Mouse (Mus musculus) cerebellum, adult 2 months (tissue): Measurements from ENCODE around the gene Ppp1r18. TPM values are rescaled to one million over a fixed set of nuclear protein-coding genes. Genes with fewer than 3 reads are reported as not detected.

Experiments used
- DNase-seq, 2 experiments: peaks; one replicate each; pipeline ENCODE4 v3.0.0; 2021
- H3K27ac ChIP-seq: fragments of 200-500 bp; 2 replicates; pipeline ENCODE4 v1.5.1; 2012; ENCODE audit warnings: low read length, control low read depth, inconsistent platforms; ENCODE audit not compliant: insufficient read depth
- H3K27me3 ChIP-seq: fragments of 200-500 bp; 2 replicates; pipeline ENCODE4 v1.6.1; 2012; ENCODE audit warnings: inconsistent platforms, mild to moderate bottlenecking, low read length, moderate library complexity; ENCODE audit not compliant: control insufficient read depth, insufficient read depth
- H3K4me1 ChIP-seq: fragments of 200-500 bp; 2 replicates; pipeline ENCODE4 v1.6.1; 2011; ENCODE audit warnings: low read length; ENCODE audit not compliant: control insufficient read depth, insufficient read depth
- H3K4me3 ChIP-seq: fragments of 200-500 bp; replicated peaks from 2 replicates; pipeline ENCODE3; 2011; ENCODE audit warnings: mild to moderate bottlenecking, low read depth, low read length, control low read depth; ENCODE audit not compliant: insufficient read depth
- CTCF ChIP-seq: fragments of 200-500 bp; IDR thresholded peaks from 2 replicates; pipeline ENCODE4 v1.5.1; 2011; ENCODE audit warnings: low read depth, mild to moderate bottlenecking, control low read depth, low read length, moderate library complexity, borderline replicate concordance; ENCODE audit not compliant: insufficient read depth
- POLR2A ChIP-seq: fragments of 200-500 bp; IDR thresholded peaks from 2 replicates; pipeline ENCODE4 v1.6.1; 2011; ENCODE audit warnings: low read length, control low read depth, borderline replicate concordance; ENCODE audit not compliant: insufficient read depth
- WGBS: fragments of 180-500 bp; shearing (Covaris S2); methylation state at CpG from one replicate; pipeline ENCODE4 v1.1.7; 2018; 5-methylcytosine and 5-hydroxymethylcytosine counted together
- polyA plus RNA-seq: library from polyadenylated mRNA; depleted of rRNA; stranded (reverse); fragments of >200 nt; gene quantifications from 2 replicates; pipeline ENCODE4 v1.2.3, GENCODE M21; 2012; rRNA removed

Ppp1r18 gene
- 8.7 and 9.7 TPM in 2 replicates for polyA plus RNA-seq

GRCm38 (mm10) chr17:35865481-35866280 lies at the start of gene Ppp1r18:
Gene Ppp1r18 (plus strand): TSS chr17:35865593.
- H3K27ac ChIP-seq = peak within 1 kb of the TSS; percentile 45; the same call in 1 of the 2 replicates
- no peak for TF ChIP-seq CTCF
- no peak for TF ChIP-seq POLR2A
- peak; percentile 40 to 41 for DNase-seq
- H3K4me3 ChIP-seq = peak within 1 kb of the TSS; percentile 61
- no peaks in the 10 kb centered on the region for H3K4me1 ChIP-seq
- under 1% methylated on average over 48 of the region's 48 CpGs for WGBS
- H3K27me3 ChIP-seq = no peaks in the 10 kb centered on the region

- no peak for TF ChIP-seq POLR2A
- no peak for TF ChIP-seq CTCF
- Histone ChIP-seq H3K27ac (no peak overlapping the region), H3K4me3 (no peak overlapping the region), H3K4me1 (peaks cover 3% of the 10 kb centered on the region; the same call in 1 of the 2 replicates), H3K27me3 (no peaks in the 10 kb centered on the region)
- DNase-seq = no peak
- 64% methylated on average over 7 of the region's 7 CpGs for WGBS
Measured at GRCm38 (mm10) chr17:35815836-35816235, 49.6 kb upstream of the Ppp1r18 start.

GRCm38 (mm10) chr17:35816686-35817085 lies 48.7 kb upstream of the Ppp1r18 start:
- TF ChIP-seq POLR2A (no peak), CTCF (no peak)

GRCm38 (mm10) chr17:35817226-35817625 lies 48.2 kb upstream of the Ppp1r18 start:
- Histone ChIP-seq H3K27me3 (no peaks in the 10 kb centered on the region), H3K4me1 (peaks cover 10% of the 10 kb centered on the region), H3K4me3 (no peak overlapping the region), H3K27ac (no peak overlapping the region)
- 73% methylated on average over 10 of the region's 10 CpGs for WGBS
- DNase-seq = no peak
- TF ChIP-seq CTCF (no peak), POLR2A (no peak)

More at GRCm38 (mm10) chr17:35816686-35817085, 48.7 kb upstream of the Ppp1r18 start:
- DNase-seq = no peak
- H3K4me1 ChIP-seq = peaks cover 7% of the 10 kb centered on the region; the same call in 1 of the 2 replicates
- no peaks in the 10 kb centered on the region for H3K27me3 ChIP-seq
- no peak overlapping the region for H3K27ac ChIP-seq
- no peak overlapping the region for H3K4me3 ChIP-seq
- 69% methylated on average over 10 of the region's 14 CpGs for WGBS

- H3K4me1 ChIP-seq = peaks cover 7% of the 10 kb centered on the region
- WGBS = 91% methylated on average over 5 of the region's 5 CpGs
- no peak for DNase-seq
- H3K27ac ChIP-seq = no peak overlapping the region
- no peak overlapping the region for H3K4me3 ChIP-seq
- H3K27me3 ChIP-seq = no peaks in the 10 kb centered on the region
- TF ChIP-seq POLR2A (no peak), CTCF (no peak)
Measured at GRCm38 (mm10) chr17:35820111-35820510, 45.3 kb upstream of the Ppp1r18 start.

GRCm38 (mm10) chr17:35821439-35822430 lies 43.7 kb upstream of the Ppp1r18 start, which contains the start of gene Ier3:
Gene Ier3 (plus strand): TSS chr17:35821684.
- no peaks in the 10 kb centered on the region for H3K27me3 ChIP-seq
- TF ChIP-seq POLR2A (peak; percentile 51; the same call in 1 of the 2 replicates), CTCF (no peak)
- WGBS = under 1% methylated on average over 62 of the region's 62 CpGs
- DNase-seq = peak; percentile 63 to 68
- H3K27ac ChIP-seq = peak within 1 kb of the TSS; percentile 43
- peaks cover 7% of the 10 kb centered on the region for H3K4me1 ChIP-seq
- H3K4me3 ChIP-seq = peak within 1 kb of the TSS; percentile 86

- WGBS = 4% methylated on average over 11 of the region's 11 CpGs
- H3K4me1 ChIP-seq = peaks cover 7% of the 10 kb centered on the region
Measured at GRCm38 (mm10) chr17:35822564-35822963, 42.8 kb upstream of the Ppp1r18 start.

More at GRCm38 (mm10) chr17:35822564-35822963, 42.8 kb upstream of the Ppp1r18 start:
- no peak for DNase-seq
- TF ChIP-seq POLR2A (no peak), CTCF (no peak)
- peak overlapping the region; percentile 43 for H3K27ac ChIP-seq
- no peaks in the 10 kb centered on the region for H3K27me3 ChIP-seq
- H3K4me3 ChIP-seq = peak overlapping the region; percentile 86
